In genomic region chr3:29608713-29609112, GRCm38 (mm10) we compare ENCODE assay signal across 15 mouse cellular contexts.
DNase-seq lines count a peak whose midpoint lies in the region; ATAC-seq lines count a peak whose summit lies in the region.
"Had no signal": no experiment of that assay in that cellular context is flagged by ENCODE, and none has a peak within 500 bp of the region (broad histone marks: within the 10 kb centered on the region; RNA-seq: fewer than 3 reads in every experiment).

No protein-coding gene starts in this region.

- peak overlapping the region; percentile 43 for H3K27ac ChIP-seq in forebrain, embryonic 16.5 days (ENCODE audit: low read length)
- H3K27ac ChIP-seq: heart, embryonic 10.5 days; liver, embryonic 12.5 days had no signal

- H3K36me3 ChIP-seq in forebrain, embryonic 16.5 days (ENCODE audit: control insufficient read depth, insufficient read depth): no peaks in the 10 kb centered on the region
- H3K36me3 ChIP-seq: heart, embryonic 10.5 days; liver, embryonic 12.5 days had no signal

- H3K4me1 ChIP-seq in forebrain, embryonic 16.5 days (replicated peaks; ENCODE audit: control insufficient read depth, insufficient read depth, low read length): peaks cover 11% of the 10 kb centered on the region
- H3K4me1 ChIP-seq: heart, embryonic 10.5 days; liver, embryonic 12.5 days had no signal

- 8% methylated on average over 3 of the region's 3 CpGs for WGBS in forebrain, embryonic 16.5 days

- H3K9me3 ChIP-seq in forebrain, embryonic 16.5 days (ENCODE audit: control insufficient read depth, low read length): no peaks in the 10 kb centered on the region
- H3K9me3 ChIP-seq: heart, embryonic 10.5 days; liver, embryonic 12.5 days had no signal

- peak; percentile 13 for DNase-seq in layer of hippocampus, adult 11-12 months (ENCODE audit: low spot score)
- no peak for DNase-seq in layer of hippocampus, adult 9-10 months (ENCODE audit: low spot score)
- peak; percentile 56 for DNase-seq in brain, embryonic 18.5 days (ENCODE audit: low read depth, low spot score)
- peak; percentile 14 for DNase-seq in lung, postnatal 25 days (ENCODE audit: low spot score)
- DNase-seq in spleen, postnatal 10 days (ENCODE audit: low spot score in 2 of 2): no peak
- no peak for DNase-seq in right cerebral cortex, postnatal 36 days (ENCODE audit: low spot score in 2 of 2)
- DNase-seq: cerebellum, adult 18-20 months; gastrocnemius, postnatal 25 days; heart, postnatal 4 days; kidney, adult 2 months had no signal

- ATAC-seq in forebrain, embryonic 16.5 days: peak; percentile 94
- no peak for ATAC-seq in inflammation-experienced regulatory T-cells, adult 6 months
- ATAC-seq: activated CD4-positive, CD25-positive, alpha-beta regulatory T cell, adult 4 months; liver, embryonic 12.5 days had no signal

- no peak overlapping the region for H3K4me3 ChIP-seq in forebrain, embryonic 16.5 days (replicated peaks; ENCODE audit: low read length)
- H3K4me3 ChIP-seq: heart, embryonic 10.5 days; liver, embryonic 12.5 days had no signal

- no peaks in the 10 kb centered on the region for H3K27me3 ChIP-seq in forebrain, embryonic 16.5 days (replicated peaks; ENCODE audit: control insufficient read depth, insufficient read depth, low read length)
- H3K27me3 ChIP-seq: liver, embryonic 12.5 days had no signal

- no peak overlapping the region for H3K9ac ChIP-seq in forebrain, embryonic 16.5 days (replicated peaks; ENCODE audit: low read depth, low read length)
- H3K9ac ChIP-seq: liver, embryonic 12.5 days had no signal

- no peak overlapping the region for H3K4me2 ChIP-seq in forebrain, embryonic 16.5 days (ENCODE audit: low read length)
- H3K4me2 ChIP-seq: liver, embryonic 12.5 days had no signal

Comparison
In these comparisons a context has a peak if more than half of its experiments do, and no peak if none do; other contexts are left out.
1. DNase-seq: peak in layer of hippocampus, adult 11-12 months (single experiment), brain, embryonic 18.5 days (single experiment) and lung, postnatal 25 days (single experiment); none in layer of hippocampus, adult 9-10 months (single experiment), spleen, postnatal 10 days (0 of 2) and right cerebral cortex, postnatal 36 days (0 of 2).